Mouse (Mus musculus) brain, adult 2 months (tissue): Measurements from ENCODE around the gene Gsc.
A peak's percentile ranks its signal among the peaks of the same experiment; 100 is the strongest.

Experiments
- DNase-seq: peaks from one replicate; pipeline ENCODE4 v3.0.0; 2011; ENCODE audit warnings: low read depth, low spot score

Gsc gene

GRCm38 (mm10) chr12:104472601-104473424, at the start of gene Gsc:
Gene Gsc (minus strand): TSS chr12:104473330.
- DNase-seq: no peak

- no peak for DNase-seq
Measured at GRCm38 (mm10) chr12:104519721-104520120, 46.6 kb upstream of the Gsc start.

- DNase-seq: no peak
Measured at GRCm38 (mm10) chr12:104507911-104508310, 34.8 kb upstream of the Gsc start.

DNA sequence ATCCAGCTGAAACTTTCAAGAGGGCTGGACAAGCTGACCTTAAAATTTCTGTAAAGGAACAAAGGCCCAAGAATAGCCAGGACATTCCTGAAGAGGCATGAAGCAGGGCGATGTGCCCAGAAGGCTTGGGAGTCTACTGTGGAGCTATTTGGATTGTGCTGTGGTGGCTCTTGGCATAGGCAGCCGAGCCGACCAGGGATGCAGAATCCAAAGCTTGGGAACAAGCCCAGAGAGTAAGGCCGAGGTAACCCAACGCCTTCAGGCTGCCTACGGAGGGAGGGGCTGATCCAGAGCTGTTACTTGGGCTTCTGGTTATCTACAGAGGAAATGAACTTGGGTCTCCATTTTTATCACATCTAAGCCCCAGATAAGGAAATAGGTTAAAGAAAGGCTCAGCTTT, 18.9 kb upstream of the Gsc start:
- peak; percentile 29 for DNase-seq

GRCm38 (mm10) chr12:104486205-104486604, 13.1 kb upstream of the Gsc start:
- no peak for DNase-seq

DNA sequence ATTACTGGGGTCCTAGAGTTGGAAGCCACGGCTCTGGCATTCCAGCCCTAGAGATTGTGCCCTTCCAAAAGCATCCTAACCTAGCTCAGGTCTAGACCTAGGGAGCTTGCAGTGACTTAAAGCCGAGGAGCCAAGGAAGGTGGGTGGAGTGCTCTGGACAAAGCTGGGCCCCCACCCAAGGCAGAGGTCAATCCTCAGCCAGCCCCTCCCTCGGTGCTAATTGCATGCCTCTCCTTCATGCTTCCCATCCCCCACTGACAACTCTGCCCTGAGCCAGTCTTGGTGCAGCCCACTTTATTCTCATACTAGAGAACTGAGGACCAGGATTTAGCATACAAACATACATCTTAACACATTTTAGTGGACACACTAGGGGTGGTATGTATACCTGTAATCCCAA, 12.0 kb upstream of the Gsc start:
- no peak for DNase-seq

GRCm38 (mm10) chr12:104481007-104481406, 7.9 kb upstream of the Gsc start:
- DNase-seq: no peak

DNA sequence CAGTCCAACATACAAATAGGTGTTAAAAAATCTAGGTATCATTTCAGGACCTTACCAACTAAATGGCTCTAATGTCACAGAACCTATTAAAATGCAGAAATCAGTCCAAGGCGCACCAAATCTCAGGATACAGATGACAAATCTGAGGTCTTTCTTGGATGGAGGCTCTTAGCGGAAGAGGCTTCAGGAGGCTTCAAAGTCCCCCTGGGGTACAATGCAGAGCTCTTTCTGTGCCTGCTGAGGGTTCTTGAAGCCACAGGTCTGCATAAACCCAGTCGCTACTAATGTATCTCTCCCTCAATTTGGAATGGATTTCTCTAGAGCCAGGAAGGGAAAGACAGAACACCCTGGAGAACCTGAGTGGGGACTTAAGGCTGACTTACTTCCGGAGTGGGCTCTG, 5.1 kb upstream of the Gsc start:
- no peak for DNase-seq

DNA sequence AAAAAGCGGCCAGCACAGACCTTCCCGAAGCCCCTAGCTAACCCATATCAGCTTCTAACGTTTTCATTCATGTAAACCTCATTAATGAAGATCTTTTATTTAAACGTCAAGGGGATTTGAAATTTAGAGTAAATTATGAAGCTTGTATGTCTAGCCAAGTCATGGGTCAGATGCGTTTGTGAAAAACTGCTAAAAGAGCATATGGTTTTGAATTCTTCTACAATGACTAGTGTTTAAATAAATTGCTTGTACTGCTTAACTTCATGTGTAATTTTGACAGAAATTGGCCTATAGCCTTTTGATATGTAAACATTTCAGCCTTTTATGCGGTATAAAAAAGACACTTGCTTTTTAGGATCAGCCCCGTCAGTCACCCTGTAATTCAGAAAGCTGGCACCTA, 4.4 kb upstream of the Gsc start:
- no peak for DNase-seq

DNA sequence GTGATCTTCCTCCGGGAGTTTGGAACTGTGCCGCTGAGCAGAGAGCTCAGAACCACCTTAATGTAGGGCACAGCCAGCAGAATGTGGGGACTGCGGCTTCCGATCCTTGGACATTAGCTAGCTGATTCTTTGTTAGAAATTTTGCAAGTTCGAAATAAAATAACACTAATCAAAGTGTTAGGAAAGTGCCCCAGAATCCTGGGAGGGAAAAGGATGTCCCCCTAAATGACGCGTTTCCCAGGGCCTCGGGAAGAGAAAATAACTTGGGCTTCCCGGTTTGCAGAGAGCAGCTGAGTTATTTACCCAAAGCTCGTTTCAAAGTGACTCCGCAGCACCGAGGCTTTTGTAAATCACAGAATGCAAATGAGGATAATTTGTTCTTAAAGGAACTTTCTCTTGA, 3.9 kb upstream of the Gsc start:
- no peak for DNase-seq

GRCm38 (mm10) chr12:104475946-104476345, 2.8 kb upstream of the Gsc start:
- DNase-seq: no peak

- no peak for DNase-seq
Measured at GRCm38 (mm10) chr12:104474881-104475740, 2.0 kb upstream of the Gsc start.

DNA sequence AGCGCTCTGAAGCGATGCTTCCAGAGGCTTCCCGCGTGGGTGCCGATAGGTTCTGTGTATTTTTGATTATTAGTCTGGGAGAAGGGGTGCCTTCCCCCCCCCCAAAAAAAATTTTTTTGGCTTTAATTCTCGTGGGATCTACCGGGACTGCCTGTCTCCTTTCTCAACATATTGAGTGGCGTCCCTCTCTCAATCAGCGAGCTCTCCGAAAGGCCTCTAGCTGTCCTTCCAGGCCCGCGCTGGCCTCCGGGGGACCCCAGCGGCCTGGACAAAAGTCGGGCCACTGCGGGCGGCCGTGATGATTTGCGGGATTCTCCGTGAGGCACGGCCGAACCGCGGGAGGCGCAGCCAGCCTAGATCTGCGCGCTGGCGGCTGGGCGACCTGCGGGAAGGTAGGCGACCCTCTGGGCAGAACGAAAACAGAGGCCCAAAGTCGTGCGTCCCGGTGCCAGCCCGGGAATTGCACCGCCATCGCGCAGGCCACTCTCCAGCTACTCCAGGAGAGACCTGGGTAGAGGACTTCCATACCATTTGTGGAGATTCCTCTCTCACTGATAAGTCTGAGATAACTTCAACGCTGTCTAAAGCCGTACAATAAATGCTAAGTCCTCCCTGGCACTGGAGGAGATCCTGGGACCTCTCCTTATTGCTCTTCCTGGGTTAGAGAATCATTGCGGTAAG, 1.2 kb upstream of the Gsc start:
- no peak for DNase-seq

DNA sequence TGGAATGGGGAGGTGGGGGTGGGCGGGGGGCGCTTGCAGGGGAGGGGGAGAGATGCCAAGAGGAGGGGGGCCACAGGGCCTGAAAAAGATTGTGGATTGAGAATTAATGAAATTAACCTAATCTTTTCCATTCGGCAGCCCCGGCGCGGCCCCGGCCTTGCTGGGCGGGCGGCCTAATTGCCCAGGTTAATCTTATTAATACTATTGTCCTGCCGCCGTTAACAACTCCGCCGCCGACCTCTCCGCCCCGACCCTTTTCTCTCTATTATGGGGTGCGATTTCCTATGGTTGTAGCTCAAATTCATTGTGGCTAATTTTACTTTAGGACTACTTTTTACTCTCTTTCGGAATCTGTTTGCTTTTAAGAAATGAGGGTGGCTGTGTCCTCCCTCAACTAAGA, 362 bp upstream of the Gsc start:
- DNase-seq: no peak

DNA sequence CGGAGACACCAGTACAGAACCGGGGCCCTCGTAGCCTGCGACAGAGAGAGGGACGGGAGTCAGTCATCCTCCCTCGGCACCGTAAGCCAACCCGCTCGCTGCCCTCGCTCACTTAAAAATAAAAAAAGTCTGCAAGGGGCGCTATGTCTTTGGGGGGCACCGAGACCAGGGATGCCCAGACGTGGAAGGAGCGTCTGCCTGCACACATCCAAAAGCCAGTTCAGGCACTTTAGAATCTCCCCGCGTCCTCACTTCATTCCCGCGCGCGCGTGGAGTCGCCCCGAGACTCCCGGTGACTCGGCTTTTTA, 958 bp downstream of the Gsc start:
- no peak for DNase-seq

- peak; percentile 38 for DNase-seq
Measured at GRCm38 (mm10) chr12:104471351-104472217, 1.5 kb downstream of the Gsc start.

DNA sequence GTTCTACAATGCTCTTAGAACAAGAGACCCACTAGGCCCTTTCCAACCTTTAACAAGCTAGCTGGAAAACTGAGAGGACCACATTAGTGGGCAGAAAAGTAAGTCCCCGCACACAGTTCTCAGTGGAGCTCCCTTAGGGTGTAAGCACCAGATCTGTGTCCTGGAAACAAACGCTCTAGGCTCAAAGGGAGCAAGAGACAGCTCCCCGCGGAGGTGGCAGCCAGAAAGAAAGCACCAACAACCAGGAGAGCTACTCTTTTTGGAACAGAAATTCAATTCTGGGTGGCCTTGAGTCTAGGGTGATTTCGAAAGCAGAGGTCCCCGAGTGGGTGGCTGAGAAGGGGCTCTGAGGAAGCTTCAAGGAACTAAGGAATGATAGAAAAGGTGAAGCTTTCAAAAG, 2.5 kb downstream of the Gsc start:
- DNase-seq: no peak

DNA sequence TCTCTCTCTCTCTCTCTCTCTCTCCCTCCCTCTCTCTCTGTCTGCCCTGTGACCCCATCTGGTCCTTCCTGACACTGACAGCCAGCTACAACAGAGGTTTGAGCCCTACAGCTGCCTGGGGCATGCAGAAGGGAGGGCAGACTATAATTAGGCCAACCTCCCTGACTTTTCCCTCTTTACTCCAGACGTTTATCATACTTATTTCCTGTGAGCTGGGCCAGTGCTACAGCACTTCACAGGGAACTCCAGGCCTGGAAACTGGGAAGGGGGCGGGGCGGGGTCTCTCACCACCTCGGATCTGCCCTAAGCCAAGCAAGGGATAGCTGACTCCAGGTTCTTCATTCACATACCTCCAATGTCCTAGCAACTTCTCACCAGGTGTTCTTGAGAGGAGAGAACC, 4.3 kb downstream of the Gsc start:
- DNase-seq: no peak

DNA sequence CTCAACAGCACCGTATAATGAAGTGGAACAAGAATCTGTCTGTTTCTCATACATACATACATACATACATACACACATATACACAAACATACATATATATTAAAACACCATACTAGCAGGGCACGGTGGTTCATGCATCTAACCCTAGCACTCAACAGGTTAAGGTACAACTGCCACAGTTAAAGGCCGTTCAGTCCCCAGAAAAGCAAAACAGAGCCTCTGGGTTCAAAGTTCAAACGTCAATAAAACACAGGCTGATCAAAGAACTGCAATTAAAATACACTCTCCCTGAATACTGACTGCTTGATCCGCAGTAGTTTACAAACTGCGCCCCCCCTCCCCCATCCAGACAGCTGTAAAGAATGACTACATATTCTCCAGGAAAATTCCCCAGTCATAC, 5.8 kb downstream of the Gsc start:
- DNase-seq: no peak

- DNase-seq: no peak
Measured at GRCm38 (mm10) chr12:104466930-104467329, 6.2 kb downstream of the Gsc start.

DNA sequence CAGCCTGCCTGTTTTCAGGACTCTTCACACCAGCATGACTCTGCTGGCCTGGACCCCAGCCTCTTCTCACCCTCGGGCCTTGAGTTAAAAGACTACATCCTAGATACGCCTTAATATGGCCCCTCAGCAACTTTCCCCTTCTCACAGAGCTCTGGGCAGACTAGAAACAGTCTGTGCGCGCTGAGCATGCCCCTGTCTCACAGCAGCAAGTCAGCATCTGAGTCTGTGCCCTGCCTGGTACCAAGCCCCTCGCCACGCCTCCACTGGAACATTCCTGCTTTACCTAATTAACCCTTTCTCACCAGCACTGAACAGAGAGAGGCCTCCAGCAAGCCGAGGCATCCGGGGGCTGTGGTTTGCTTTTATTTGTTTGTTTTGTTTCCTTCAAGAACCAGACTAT, 11.8 kb downstream of the Gsc start:
- DNase-seq: no peak

DNA sequence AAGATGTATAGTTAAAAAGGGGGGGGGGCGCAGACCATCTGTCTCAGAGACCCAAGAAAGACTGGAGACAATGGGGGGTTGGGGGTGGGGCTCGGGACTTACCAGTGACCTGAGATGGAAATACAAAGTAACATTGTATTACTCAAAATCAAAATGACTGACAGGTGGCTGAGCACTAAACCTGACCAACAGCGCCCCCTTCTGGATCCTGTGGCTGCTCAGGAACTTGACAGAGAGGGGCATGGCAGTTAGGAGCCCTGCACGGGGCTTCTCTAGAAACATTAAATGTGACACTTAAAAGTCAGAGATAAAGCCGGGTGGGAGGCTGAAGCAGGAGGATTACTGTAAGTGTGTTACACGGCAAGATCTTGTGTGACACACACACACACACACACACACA, 13.8 kb downstream of the Gsc start:
- no peak for DNase-seq
